Mouse (Mus musculus): ENCODE results near the gene Acod1. TPM values are rescaled to one million over a fixed set of nuclear protein-coding genes. Genes with fewer than 3 reads are reported as not detected.

The Acod1 gene
- total RNA-seq (2021), result not detected
- long read RNA-seq, experiment 1, result 0 reads
- long read RNA-seq, experiment 2, result 0 reads

DNA sequence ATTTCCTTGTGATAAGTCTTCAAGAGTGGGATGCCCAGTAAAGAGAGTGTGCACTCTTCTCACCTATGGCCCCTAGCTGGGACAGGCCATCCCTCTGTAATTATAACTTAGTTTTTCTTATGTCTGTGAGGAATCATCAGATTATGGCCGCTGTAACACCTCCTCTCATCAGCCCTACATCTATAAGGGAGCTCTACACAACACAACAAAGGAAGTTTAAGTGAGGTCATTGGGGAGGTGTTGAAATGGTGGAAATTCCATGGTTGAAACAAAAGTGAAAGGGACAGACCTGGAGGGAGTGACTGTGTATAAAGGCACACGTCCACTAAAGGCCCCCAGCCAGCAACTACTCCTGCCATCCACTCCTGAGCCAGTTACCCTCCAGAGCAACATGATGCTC lies at the start of gene Acod1:
Acod1 (plus strand) TSS at position 301 of the 400 bp plus-strand sequence.
- DNase-seq, result no peak

DNA sequence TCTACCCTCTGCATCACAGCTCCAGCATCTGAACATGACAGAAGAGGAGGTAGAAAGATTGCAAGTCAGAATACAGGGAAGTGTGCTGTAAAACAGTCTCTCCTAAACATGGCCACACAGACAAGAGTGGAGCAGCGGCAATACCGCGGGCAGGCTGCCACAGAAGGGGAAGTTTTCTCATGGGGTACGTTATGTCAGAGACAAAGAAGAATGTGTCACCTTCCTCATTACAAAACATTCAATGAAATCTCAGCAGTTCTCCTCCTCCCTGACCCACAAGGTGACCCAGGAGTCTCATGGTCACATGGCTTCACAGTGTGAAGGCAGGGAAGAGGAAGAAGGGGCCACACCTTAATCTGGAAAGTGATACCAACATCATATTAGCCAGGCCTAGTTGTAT lies 39.0 kb upstream of the Acod1 start:
- peak; percentile 24 for DNase-seq

DNA sequence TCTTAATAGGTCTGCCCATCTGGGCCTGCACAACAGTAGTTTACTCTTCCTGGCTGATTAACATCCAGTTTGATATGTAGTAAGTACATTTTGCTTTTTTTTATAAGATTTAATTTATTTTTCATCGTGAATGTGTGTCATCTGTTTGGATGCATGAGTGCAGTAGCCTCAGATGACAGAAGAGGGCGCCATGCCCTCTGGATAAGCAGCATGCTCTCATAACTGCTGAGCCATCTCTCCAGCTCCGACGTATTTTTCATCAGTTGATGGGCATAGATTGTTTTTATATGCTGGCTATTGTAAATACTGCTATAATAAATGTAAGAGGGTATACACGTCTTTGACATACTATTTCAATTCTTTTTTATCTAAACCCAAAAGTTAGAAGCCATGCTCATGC lies 35.0 kb upstream of the Acod1 start:
- peak; percentile 46 for DNase-seq

DNA sequence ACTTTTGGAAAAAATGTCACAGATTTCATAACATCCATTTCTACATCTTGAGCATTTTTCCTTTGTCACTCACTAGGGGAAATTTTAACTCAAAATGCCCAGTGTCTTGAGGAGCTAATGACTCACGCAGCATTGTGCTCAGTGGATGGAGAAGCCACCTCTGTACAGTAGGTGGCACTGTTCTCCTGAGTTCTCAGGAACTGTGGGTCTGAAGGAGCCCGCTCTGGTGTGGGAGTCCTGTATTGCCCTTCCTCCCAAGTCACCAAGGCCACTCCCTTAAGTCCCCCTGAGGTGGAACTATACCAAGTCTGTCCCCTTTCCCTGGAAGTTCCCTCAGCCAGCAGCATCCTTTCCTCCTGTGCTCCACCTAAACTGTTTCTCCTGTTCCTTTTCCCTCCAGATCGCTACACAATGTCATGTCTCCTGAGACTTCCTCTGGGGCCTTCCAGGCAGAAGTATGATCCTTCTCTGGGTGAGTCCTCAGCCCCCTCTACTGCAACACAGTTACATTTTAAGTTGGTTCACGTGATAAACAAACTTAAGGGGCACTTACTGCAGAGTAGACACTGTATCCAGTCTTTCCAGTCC lies 34.1 kb upstream of the Acod1 start:
- peak; percentile 72 for DNase-seq

DNA sequence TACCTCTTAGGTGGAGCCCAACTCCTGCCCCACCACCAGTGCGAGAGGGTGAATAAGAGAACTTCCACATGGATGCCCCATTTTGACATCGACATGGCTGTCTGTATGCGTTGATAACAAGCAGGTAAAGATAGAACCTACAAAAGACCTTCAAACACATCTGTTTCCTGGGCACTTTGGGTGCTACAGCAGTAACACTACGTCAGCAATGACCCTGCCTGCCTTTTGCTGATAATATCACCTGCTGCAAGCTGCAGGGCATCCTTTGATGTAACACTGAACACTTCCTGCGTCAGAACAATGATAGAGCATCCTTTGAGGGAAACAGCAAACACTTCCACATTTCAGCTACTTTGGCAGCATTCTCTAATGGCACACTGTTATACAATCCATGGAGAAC lies 29.8 kb upstream of the Acod1 start:
- DNase-seq, result no peak

DNA sequence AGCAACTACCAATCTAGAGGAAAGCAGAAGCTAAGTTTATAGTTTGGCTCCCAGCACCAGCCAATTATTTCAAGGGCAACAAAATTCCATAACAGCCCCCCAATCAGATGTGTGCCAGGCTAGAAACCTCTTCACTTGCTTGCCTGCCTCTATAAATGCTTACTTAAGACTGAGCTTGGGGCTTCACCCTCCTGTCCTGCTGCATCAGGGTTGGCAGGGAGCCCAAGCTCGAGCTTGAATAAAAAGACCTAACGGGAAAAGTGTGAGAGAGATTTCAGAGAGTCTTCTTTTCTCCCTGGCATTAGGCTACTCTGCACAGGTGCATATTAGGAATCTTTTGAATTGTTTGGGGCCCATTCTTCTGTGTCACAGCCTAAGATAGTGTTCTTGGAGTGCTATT lies 26.7 kb upstream of the Acod1 start:
- DNase-seq, result peak; percentile 52

DNA sequence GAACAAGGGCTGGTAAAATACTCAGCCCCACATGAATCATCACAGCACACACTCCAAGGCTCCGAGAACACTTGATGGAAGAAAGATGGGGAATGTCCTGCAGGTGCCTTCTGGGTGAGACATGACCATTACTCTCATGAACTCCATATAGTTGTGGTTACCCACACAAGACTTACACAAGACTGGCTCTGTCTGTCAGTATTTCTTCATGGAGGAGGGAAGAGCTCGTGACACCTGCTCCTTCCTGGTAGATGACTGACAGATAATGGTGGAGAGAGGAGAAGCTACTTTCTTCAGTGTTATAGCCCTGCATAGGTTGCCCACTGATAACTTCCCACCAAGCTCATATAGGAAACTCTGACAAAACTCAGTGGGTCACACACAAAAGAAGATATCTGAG lies 17.6 kb upstream of the Acod1 start:
- DNase-seq, result no peak

DNA sequence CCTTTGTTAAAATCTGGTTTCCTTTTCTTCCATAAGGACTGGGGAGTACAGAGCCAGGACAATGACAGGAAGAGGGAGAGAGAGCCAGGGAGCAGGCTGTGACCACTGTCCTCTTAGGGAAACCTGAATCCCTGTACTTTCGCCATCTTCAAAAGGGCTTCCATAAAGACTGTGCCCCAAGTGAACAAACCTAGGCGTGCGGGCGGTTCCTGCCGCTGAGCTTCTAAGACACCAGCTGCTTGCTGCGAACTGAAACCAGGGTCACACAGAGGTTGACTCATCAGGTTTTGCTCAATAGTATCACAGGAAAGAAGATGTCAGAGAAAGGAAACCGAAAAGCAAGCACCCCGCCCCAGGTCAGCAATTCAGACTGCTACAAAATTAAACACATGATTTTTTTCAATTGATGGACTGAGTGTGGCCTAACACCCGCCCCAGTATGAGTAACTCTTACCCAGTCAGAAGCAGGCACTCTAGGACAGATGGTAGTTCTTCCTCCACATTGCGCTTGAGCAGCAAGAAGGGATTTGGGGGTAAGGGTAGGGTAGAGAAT lies 13.4 kb upstream of the Acod1 start:
- peak; percentile 47 for DNase-seq

DNA sequence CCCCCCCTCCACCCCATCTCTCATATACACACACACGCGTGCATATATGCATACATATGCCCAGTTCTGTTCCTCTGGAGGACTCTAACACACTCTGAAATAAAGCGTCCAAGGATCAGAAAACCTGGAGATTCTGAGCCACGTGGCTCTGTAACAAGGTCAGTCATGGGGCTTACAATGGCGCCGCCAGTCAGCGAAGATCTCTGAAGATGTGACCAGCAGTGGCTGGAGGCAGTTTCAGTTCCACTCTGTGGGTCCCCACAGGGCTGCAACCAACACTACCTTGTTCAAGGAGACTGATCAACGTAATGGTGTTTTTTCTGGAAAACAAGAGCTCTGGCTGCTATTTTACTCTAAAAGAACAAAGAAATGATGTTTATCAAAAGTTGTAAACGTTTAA lies 12.7 kb upstream of the Acod1 start:
- DNase-seq, result no peak

DNA sequence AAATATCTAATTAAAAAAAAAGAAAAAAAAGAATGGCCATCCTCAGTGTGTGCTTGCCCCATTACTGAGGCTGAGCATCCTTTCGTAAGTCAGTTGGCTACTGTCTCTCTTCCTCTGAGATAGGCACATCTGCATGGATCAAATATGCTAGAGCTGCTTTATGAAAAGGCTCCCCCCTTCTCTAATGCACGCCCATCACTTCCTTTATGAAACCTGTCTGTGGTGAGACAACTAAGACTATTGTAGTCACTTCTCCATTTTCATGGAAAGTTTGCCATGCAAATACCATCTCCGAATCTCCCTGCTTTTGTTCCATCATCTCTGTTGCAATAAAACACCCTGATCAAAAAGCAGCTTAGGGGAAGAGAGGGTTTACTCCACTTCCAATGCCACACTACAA lies 9.8 kb upstream of the Acod1 start:
- DNase-seq, result no peak

DNA sequence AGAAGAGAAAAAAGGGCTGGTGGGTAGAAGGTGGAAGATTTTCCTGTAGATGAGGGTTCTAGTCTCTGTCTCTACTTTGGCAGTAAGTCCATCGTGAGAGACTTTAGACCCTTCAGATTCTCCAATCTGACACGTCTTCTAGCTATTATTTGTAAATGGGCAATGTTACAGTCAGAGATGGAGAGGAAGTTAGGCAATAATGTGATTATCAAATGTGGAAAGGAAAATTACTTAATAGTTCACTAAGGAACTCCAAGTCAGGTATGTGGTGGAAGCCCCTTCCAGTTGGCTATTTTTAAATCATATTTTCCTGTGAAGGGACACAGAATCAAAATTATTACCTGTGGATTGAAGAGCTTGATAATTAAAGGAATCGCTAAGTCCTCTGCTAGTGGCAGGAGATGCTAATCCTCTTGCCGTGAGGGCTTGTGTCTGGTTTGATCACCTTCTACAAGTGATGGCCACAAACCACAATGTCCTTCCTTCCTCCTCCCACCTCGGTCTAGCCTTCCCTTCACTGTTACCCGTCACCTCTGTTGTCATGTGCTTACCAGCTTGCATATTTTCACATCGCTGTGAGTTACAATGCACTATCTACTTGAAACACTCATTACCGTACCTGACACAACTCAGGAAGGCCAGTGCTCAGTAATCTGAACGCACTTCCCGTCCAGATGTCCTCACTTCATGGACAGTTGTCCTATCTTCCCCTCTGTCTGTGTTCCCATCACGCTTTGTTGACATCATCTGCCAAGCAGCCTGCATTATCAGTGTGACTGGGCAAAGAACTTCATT lies 1.7 kb downstream of the Acod1 start:
- no peak for DNase-seq

DNA sequence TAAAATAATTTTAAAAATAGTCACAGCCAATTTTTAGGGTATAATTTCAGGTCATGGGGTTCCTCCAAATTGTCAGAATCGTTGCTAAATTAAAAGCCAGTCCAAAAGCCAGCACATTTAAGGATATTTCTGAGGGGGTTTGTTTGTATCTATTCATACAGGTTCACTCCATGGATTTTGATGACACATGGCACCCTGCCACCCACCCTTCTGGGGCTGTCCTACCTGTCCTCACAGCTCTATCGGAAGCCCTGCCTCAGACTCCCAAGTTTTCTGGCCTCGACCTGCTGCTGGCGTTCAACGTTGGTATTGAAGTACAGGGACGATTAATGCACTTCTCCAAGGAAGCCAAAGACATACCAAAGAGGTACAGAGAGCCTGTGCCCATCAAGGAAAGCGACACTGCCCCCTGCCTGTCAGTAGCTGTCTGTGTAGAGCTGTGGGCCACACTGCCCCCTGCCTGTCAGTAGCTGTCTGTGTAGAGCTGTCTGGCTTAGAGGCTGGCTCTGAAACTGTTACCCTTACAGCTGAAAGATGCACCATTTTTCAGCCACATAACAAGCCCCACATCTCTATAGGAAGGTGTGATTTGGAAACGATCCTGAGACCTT lies 4.5 kb downstream of the Acod1 start:
- peak; percentile 89 for DNase-seq

DNA sequence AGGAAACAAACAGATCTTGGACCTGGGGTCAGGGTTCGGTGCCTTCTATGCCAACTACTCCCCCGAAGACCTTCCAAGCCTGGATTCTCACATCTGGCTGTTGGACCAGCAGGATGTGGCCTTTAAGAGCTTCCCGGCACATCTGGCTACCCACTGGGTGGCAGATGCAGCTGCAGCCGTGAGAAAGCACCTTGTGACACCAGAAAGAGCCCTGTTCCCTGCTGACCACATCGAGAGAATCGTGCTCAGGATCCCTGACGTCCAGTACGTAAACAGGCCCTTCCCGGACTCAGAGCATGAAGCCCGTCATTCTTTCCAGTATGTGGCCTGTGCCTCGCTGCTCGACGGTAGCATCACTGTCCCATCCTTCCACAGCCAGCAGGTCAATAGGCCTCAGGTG lies 8.0 kb downstream of the Acod1 start:
- no peak for DNase-seq

DNA sequence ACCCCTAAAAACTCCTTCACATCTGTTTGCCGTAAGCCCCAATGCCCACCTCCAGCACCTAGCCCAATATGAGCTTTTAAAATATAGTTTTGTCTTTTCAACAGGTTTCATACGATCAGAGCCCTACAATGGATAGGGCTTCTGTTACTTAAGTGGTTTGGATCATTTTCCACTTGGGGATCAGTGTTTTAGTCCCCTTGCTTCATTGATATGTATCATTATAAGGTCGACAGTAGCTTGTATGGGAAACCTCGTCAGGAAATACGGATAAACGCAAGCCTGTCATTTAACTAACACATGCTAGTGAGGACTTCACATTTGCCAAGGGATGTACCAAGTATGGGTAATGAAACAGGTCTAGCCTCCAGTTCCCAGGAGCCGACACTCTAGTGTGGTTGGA lies 9.8 kb downstream of the Acod1 start:
- DNase-seq, result no peak

DNA sequence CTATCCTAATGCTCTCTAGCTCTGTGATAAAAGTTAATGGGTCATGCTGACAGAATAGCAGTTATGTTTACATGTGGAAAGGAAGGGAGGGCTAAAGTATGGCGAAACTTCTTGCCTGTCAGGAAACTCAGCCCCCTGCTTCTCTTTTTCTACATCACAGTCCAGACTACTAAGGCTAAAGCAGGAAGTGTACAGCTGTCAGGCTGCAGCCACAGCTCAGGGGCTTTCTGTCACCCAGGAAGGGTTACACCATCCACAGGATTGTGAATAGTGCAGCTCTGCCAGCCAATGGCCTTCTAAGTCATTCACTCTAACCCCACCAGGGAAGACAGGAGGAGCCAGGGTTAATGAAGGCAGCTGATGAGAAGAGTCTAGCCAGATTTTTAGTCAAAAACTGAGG lies 12.2 kb downstream of the Acod1 start:
- no peak for DNase-seq

DNA sequence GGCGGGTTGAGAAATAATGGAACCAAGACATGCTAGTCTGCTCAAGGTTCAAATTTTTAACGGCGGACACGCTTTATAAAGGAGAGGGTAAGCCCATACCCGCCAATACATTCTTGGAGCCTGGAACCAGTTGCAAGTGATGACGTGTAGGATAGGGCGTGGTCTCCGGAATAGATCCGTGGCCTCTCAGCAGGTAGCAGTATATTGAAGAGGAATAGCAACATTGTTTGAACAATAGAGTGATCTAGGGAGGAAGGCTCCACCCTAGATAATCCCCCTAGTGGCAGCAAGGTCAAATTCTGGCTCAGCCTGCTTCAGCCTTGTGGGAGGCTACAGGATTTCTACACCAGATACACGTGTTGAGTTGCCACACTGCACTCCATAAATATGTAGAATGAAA lies 12.7 kb downstream of the Acod1 start:
- no peak for DNase-seq

DNA sequence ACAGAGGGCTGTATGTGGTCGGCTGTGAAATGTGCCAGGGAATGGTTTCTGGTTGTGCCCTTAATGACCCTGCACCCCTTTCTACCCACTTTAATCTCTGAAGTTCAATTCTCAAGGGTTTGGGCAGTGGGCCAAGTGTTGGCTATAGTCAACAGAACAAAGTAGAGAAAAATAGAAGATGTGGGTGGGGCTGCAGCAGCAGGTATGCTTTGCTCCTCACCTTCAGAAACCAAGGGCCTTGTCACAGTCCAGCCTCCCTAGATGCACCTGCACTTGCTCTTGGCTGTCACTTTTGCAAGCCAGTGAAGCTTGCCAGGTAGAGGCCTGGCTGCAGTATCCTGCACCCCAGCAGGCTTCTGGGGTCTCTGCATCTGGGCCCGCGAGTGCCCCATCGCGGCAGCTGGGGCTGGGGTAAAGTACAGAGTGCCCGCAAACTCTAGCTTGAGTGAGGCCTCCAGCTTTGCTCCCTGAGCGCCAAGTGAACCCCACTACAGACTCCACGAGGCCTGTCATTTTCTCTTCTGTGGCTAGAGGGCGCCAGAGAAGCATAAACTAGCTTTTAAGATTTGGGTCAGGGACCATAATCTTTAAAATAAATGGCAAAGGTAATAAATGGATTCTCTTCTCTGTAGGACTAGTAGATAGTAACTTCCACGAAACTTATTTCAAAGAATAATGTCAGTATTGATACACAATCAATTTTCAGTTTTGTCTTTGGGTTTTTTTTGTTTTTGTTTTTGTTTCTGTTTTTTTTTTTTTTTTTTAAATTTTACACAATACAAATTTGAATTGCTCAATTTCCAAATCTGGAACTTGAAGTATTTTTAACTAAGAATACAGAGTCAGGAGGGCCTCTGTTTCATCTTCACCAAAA lies 18.8 kb downstream of the Acod1 start:
- peak; percentile 85 for DNase-seq

DNA sequence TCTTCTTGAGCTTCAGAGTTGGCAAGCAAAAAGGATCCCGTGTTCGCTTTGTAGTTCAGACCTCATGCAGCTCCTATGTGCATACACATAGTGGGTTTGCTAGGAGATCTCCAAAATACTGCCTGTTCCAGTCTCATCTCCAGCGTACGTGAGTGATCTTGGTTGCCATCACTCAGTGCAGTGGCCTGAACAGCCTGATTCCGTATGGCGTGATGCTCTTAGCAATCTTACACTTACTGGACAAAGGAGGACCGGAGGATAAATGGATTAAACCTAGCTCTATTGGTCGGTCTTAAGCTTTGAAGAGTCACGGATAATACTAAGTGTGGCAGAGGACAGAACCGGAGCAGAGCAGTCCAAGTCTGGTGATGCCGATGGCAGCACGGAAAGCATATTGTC lies 22.7 kb downstream of the Acod1 start:
- DNase-seq, result no peak

DNA sequence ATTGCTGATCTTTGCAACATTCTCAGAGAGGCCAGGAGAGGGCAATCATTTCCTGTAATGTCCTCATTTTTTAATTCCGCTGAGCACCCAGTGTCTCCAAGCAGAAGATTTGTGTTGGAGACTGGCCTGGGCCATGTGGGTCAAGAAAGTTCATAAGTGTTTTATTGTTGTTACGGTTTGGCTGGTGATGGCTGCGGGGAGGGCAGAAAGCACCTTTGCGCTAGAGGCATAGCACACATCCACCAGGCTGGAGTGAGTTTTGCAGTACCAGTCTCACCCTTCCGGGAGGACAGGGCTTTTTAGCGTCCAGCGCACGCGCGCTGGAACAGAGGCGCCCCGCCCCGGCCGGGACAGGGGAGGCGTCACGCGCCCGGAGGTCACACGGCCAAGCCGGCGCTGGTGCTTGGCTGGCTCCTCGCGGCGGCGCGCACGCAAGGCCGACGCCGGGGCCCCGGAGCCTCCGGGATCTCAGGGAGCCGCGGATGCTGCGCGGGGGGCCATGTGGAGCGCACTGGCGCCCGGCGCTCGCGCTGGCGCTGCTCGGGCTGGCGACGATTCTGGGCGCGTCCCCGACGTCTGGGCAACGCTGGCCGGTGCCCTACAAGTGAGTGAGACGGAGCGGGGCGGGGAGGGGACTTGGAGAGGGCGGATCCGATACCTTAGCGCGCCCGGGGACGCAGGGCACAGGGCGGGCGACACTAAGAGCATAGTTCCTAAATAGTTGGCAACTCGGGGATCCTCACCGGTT lies 23.3 kb downstream of the Acod1 start, which contains the start of gene Cln5:
Cln5 (plus strand) TSS at position 353 of the 748 bp plus-strand sequence.
- peak; percentile 97 for DNase-seq

DNA sequence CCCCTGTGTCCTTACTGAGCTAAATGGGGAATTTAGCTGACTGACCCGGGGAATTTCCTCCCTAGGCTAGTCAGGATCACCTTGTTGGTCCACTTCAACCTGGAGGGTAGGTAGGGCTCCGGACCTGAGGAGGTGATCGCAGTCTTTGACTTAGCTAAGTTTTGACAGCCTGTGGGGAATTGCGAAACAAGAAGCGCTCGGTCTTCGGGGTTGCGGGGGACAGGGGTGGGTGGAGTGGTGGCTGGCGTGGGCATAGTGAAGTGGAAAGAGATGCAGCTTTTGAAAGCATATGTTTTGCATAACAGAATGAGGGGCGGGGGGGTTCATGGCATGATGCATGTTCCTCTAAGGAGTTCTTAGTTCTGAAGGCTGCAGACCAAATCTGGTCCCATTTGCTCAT lies 24.0 kb downstream of the Acod1 start:
- DNase-seq, result peak; percentile 31

DNA sequence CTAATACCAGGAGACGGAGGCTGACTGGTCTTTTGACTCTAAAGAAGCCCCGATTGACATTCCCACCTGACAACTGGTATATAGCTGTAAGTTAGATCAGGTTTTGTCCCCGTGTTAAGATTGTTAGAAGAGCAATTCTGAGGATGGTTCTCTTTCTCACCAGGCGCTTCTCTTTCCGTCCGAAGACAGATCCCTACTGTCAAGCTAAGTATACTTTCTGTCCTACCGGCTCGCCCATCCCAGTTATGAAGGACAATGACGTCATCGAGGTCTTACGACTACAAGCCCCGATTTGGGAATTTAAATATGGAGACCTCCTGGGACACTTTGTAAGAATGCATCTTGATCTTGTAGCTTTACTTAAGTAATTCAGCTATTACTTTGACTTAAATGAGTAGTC lies 24.7 kb downstream of the Acod1 start:
- DNase-seq, result no peak

DNA sequence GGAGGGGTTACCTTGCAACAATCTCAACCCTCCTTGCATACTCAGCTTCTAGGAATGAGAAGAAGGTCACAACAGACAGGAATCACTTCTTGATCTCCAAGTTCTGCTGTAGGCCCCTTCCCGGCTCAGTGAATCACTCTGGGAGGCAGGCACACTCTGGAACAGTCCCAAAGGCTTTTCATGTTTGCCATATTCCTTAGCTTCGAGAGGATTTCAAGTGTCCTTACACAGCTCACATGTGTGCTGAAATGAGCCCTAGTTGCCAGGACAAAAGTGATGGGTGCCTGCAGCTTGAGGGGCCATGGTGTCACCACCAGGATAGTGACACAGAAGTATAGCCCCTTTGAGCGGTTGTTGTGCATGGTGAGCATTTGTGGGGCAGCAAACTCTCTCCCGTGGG lies 26.0 kb downstream of the Acod1 start:
- DNase-seq, result no peak

Measured in adrenal gland, postnatal 10 days (tissue).